Mouse (Mus musculus): ENCODE measurements around the gene AC129217.1.

The AC129217.1 gene

DNA sequence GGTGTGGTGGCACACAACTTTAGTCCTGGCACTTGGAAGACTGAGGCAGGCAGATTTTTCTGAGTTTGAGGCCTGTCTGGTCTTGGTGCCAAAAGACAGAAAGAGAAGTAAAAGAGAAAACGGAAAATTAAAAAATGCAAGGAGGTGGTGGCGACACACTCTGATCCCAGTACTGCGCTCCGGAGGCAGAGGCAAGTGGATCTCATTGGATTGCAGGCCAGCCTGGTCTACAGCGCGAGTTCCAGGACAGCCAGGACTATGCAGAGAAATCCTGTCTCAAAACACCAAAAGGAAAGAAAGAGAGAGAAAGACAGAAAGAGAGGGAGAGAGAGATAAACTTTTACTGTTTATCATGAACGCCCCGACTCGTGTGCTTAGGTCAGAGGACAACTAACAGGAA lies 41.3 kb downstream of the AC129217.1 start:
- DNase-seq (ENCODE audit: low spot score in 2 of 2), result no peak

DNA sequence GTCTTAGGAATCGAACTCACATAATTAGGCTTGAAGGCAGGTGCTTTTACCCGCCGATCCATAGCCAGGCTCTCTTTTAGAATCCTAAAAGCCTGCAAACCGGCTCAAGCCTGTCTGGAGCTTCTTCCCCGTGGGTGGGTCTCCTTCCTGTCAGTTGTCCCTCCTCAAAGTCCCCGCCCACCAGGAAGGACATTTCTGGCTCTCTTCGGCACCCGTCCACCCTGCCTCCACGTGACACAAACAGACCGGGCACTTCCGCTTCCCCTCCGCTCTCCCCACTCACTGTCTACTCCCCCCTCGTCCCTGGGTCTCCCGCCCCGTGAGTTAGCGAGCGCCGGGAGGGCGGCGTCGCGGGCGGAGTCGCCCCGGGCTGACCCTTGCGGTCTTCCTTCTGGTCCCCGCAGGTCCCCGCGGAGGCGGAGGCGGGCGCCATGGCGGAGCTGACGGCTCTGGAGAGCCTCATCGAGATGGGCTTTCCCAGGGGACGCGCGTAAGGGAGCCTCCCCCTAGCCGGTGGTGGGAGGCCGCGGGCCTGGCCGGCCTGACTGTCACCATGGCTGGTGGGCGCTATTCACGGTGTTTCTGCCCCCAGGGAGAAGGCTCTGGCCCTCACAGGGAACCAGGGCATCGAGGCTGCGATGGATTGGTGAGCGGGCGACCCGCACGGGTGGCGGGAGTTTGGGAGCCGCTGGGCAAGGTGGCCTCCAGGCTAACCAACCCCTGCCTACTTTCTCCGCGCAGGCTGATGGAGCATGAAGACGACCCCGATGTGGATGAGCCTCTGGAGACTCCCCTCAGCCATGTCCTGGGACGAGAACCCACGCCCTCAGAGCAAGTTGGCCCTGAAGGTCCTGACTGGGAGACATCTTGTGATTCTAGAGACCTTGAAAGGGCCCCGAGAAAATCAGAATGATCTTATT lies 42.0 kb downstream of the AC129217.1 start, which contains the start of gene Ubxn1:
TSS of gene Ubxn1 (plus strand) at position 230 of the 920 bp plus-strand sequence.
- DNase-seq (ENCODE audit: low spot score in 2 of 2), result peak; percentile 98

DNA sequence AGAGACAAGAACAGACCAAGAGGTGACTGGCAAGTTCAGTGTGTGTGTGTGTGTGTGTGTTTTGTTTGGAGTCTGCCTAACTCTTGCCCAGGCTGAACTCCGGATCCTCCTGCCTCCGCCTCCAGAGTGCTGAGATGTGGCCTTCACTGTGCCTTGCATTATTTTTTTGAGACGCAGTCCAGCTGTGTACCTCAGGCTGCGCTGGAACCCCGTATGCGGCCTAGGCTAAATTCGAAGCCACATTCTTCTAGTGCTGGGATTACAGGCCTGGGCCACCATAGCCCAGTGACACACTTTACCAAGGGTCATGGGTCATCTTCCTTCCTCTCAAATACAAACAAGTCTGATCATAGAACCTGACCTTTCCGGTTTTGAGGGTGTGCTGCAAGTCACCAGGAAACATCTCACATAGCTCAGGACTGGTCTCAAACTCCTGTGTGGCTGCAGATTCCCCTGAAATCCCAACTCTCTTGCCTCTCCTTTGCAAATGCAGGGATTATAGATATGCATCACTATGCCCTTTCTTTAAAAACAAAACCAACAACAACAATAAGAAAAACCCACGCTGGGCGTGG lies 42.8 kb downstream of the AC129217.1 start:
- no peak for DNase-seq (ENCODE audit: low spot score in 2 of 2)

DNA sequence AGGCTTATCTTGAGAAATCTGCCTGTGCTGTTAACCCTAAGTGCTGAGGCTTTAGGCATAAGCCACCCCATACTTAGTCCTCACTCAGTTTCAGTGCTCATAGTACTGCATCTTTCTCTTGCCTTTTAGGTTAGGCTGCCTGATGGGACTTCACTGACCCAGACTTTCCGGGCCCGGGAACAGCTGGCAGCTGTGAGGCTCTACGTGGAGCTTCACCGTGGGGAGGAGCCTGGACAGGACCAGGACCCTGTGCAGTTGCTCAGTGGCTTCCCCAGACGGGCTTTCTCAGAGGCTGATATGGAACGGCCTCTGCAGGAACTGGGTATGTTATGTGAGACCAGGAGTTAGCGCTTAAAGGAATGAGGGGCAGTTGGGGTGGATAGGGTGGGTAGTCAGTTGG lies 45.5 kb downstream of the AC129217.1 start:
- DNase-seq (ENCODE audit: low spot score in 2 of 2), result no peak

DNA sequence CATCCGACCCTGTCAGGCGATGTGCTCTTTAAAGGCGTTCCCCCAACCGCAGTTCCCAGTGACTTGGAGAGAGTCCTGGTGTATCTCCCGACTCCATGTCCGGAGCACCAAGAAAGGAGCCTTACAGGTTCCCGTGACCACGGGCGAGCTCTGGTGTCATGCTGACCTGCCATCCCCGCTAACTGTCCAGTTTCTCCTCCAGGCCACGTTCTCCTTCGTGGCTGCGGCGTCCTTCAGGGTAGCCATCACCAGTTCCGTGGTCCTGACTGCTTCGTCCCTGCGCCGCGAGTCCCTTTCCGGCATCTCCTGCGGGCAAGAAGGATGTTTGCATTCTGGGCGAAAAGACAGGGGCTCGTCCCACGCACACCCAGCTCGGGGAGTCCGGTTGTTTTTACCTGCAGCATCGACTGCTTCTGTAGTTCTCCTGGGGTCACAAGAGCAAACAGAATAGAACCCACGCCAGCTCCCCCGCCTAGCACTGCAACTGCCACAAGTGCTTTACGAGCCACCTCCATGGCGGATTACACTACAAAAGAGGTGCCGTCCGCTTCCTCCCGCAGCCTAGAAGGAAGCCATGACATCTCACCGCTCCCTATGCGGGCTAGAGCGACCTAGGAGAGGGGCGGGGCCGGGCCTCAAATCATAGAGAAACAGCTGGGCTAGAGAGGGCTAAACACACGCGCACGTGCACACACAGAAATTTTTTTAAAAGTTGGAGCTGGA lies 50.9 kb downstream of the AC129217.1 start, which contains the start of gene Uqcc3:
TSS of gene Uqcc3 (minus strand) at position 613 of the 723 bp plus-strand sequence.
- DNase-seq (ENCODE audit: low spot score in 2 of 2), result peak; percentile 91 to 92

DNA sequence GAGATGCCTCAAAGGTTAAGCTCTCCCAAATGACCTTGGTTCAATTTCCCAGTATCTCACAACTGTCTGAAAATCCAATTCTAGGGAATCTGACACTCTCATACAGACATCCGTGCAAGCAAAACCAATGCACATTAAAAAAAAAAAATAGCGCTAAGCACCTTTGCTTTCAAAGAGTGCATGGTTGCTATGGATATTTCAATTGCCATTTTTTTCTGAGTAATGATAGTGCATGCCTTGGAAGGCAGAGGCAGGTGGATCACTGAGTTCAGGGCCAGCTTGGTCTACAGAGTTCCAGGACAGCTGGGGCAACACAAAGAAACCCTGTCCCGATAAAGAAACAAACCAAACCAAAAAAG lies 51.4 kb downstream of the AC129217.1 start:
- no peak for DNase-seq (ENCODE audit: low spot score in 2 of 2)

DNA sequence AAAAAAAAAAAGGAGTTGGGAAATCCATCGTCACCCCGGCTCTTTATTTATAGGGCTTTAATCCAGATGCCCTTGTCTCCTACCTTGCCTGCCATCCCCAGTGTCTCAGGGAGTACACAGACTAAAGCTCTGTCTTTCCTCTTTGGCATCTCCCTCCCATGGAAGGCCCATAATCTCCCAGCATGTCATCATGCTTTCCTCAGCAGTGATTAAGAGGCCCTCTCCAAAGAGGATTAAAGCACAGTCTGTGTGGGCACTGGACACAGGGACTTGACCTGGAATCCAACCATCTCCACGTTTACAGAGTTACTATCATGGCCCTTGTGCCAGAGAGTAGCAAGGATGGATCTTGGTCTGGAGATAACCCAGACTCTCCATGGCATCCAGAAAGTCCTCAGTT lies 54.0 kb downstream of the AC129217.1 start, which contains the start of the genes Lbhd1 and Gm49403:
TSS of gene Lbhd1 (plus strand) at position 117 of the 400 bp plus-strand sequence.
TSS of gene Gm49403 (plus strand) at position 315 of the 400 bp plus-strand sequence.
- no peak for DNase-seq (ENCODE audit: low spot score in 2 of 2)

DNA sequence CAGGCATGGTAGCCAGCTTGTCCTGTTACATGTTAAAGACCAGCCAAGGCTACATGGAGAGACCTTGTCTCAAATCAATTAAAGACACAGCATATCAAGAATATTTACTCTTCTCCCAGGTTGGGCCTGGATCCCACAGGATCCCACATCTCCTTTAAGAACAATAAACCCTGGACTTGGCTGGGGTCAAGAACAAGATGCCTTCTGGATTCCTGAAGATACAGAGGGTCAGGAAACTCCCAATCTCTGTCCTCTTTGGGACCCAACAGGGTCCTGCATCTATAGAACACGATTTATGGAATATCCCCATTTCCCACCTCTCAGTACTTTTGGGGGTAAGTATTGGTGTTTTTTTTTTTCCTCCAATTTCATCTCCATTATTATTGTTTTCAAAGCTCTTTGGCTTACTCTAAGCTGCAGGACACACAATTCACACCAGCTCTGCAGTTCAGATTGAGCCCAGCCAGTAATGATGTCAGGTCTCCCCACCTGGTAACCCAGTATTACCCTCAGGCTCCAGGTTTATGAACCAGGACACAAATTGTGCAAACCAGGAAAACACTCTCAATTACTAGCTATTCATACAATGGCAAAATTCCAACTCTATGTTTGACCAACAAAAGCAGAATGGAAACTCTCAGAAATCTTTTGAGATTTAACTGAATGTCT lies 57.5 kb downstream of the AC129217.1 start:
- DNase-seq (ENCODE audit: low spot score in 2 of 2), result no peak

DNA sequence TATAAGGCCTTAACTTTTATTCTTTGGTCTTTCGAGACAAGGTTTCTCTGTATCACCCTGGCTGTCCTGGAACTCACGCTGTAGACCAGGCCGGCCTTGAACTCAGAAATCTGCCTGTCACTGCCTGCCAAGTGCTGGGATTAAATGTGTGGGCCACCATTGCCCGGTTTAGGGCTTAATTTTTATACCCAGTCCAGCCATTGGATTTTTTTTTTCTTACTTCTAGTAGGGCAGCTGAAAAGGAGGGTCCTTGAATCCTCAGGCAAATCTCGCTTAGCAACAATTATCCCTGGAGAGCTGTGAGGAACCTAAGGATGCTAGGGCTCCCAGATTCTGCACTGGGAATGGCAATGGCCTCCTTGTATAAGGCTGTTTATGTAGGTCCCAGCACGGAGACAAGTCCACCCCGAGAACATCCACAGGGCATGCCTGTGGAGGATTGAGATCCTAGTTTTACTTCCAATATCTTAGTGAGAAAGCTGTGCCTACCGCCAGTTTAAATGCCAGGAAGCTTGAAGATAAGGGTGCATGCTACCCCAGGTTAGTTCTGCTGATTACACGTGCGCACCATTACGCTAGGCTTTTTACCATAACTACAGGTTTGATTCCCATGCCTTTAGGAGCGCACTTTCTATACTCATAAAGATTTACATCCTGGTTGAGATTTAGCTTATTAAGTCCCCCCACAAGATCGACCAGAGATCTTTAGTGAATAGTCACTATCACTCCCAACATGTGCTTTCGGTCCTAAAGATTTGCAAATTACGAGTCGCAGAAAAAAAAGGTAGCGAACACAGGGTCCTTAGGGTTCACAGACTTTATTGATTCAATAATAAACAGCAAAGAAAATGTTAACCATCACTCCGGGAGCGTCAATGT lies 58.3 kb downstream of the AC129217.1 start:
- no peak for DNase-seq (ENCODE audit: low spot score in 2 of 2)

DNA sequence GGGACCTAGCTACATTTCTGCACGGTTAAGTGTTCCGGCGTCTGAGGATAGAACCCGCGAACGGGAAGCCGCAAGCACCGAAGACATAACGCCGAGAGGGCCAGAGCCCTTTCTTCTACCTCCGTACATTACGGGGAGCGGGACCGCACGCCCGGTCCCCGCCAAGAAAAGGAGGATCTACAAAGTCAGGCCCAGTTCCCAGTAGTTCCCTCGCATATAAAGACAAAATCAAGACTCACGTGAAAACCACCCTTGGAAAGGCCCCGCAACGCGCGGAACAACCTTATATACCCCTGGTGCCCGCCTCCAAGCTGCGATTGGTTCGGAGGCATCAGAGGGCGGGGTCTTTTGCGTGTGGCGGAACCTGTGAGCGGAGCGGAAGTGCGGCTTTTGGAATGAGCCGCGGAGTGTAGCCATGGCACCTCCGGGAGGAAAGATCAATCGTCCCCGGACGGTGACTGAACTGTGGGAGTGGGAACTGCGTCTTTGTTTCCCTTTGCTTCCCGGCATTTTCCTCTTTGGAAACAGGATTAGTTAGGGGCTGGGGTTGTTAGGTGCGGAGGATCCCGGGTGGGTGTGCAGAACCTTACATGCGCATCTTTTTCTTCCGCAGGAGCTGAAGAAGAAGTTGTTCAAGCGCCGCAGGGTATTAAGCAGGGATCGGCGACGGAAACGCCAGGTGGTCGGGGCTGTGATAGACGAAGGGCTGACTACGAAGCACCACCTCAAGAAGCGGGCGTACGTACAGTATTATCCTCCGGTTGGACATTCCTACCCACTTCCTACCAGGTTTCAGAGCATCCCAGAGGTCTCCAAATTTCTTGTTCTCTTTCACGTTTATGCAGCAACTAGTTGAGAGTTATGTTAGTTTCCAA lies 59.2 kb downstream of the AC129217.1 start, which contains the start of the genes 1810009A15Rik and Gm49416:
TSS of gene 1810009A15Rik (plus strand) at position 343 of the 875 bp plus-strand sequence.
TSS of gene Gm49416 (plus strand) at position 416 of the 875 bp plus-strand sequence.
- DNase-seq (ENCODE audit: low spot score in 2 of 2), result peak; percentile 94 to 95

Data from heart, adult 9 months (tissue).